Mouse (Mus musculus) gastrocnemius, adult 18-20 months (tissue): ENCODE measurements at regions not wholly inside any gene's neighbourhood (a gene's known extent, or its start where the extent isn't known, plus 50 kb on each side); places are given as distances from the start of the nearest gene placed in this dataset.

Experiments used
- DNase-seq: peaks from one replicate; pipeline ENCODE4 v3.0.0; 2021; ENCODE audit warnings: low spot score

- DNase-seq: no peak
Measured at GRCm38 (mm10) chr13:30484527-30485185, 60.5 kb downstream of the Uqcrfs1 start.

- DNase-seq: no peak
Measured at GRCm38 (mm10) chr13:30479128-30479666, 66.0 kb downstream of the Uqcrfs1 start.

GRCm38 (mm10) chr13:30478556-30478955 is 66.6 kb downstream of the Uqcrfs1 start:
- DNase-seq: no peak

- DNase-seq: peak; percentile 27
Measured at GRCm38 (mm10) chr13:30471300-30471699, 73.9 kb downstream of the Uqcrfs1 start.

- DNase-seq: no peak
Measured at GRCm38 (mm10) chr13:30467104-30467503, 78.1 kb downstream of the Uqcrfs1 start.

- peak; percentile 13 for DNase-seq
Measured at GRCm38 (mm10) chr13:30465439-30465838, 79.7 kb downstream of the Uqcrfs1 start.

GRCm38 (mm10) chr13:30455278-30455681 is 89.9 kb downstream of the Uqcrfs1 start:
- DNase-seq: no peak

GRCm38 (mm10) chr13:30452126-30452525 is 93.0 kb downstream of the Uqcrfs1 start:
- DNase-seq: no peak

GRCm38 (mm10) chr13:30448895-30449294 is 96.3 kb downstream of the Uqcrfs1 start:
- no peak for DNase-seq
